Mouse (Mus musculus) C2C12 (cell line): ENCODE measurements around the gene Slc23a3.

Source experiments
- MAX ChIP-seq: IDR thresholded peaks from one replicate; pipeline ENCODE4 v1.6.1; 2011; ENCODE audit warnings: mild to moderate bottlenecking, control low read depth
- MYOD1 ChIP-seq: IDR thresholded peaks from one replicate; pipeline ENCODE4 v1.6.1; 2011; ENCODE audit warnings: low read depth; ENCODE audit not compliant: control insufficient read depth, insufficient read length

DNA sequence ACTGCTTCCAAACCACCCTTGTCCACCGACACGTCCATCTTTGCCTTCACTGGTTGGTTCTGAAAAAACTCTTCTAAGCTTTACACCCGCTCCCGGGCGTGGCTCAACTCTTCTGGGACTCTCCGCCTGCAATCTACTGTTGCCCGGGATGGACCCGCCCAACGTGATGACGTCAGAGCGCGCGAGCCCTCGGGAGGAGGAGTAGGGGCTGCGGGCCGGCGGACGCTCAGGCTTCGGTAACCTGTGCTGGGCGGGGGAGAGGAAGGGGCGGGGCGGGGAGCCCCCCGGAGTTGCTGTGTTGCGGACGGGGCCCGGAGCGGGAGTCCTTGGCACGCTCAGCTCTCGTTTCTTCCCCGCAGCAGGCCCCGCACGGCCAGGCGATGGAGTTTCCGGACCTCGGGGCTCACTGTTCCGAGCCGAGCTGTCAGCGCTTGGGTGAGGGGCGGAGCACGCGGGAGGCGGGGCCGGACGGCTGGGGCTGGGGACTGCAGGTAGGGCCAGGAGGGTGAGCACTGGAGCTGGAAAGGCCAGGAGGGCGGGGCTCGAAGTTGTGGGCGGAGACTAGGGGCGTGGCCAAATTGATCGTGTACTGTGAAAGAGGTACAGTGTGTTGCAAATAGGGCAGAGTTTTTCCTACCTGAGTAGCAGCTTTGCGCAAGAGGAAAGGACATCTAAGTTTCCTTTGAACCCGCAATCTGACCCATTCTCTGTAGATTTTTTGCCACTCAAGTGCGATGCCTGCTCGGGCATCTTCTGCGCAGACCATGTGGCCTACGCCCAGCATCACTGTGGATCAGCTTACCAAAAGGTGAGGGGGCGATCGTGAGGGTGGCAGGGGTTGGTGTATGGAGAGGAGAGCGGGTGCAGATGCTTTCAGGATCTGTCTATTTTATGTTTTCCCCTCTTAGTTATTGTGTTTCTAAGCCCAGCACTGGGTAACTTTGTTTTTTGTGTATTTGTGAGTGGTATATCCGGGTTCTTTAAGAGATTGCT, 35.1 kb upstream of the Slc23a3 start, which contains the start of gene Zfand2b:
- TF ChIP-seq MYOD1 (no peak), MAX (no peak)
